Mouse (Mus musculus) erythroblast, adult 5-6 weeks (primary cell): ENCODE results near the gene Pigp. TPM values are rescaled to one million over a fixed set of nuclear protein-coding genes. Genes with fewer than 3 reads are reported as not detected.

Experiments used
- ATAC-seq: replicated peaks from 2 replicates; pipeline ENCODE4 v1.8.0; 2016; ENCODE audit warnings: moderate number of reproducible peaks, mild to moderate bottlenecking, moderate TSS enrichment, inconsistent platforms; ENCODE audit not compliant: poor library complexity, low FRiP score, severe bottlenecking
- total RNA-seq, 2 experiments: library from RNA; stranded (forward) in 1 of 2; stranded (reverse) in 1 of 2; fragments of 150-400 nt in 1 of 2; fragments of 200-764, 138-1000 nt in 1 of 2; gene quantifications; 2 replicates each; pipeline versions ENCODE4 v1.2.3 to v1.2.4; 2015 to 2017; ENCODE audit warnings: low replicate concordance in 2 of 2

Pigp gene
- total RNA-seq, 2 experiments from 2014 or later, result 5.0 to 14.2 TPM

- ATAC-seq, result no peak
Measured at GRCm38 (mm10) chr16:94326008-94326407, 45.6 kb downstream of the Pigp start.

GRCm38 (mm10) chr16:94323681-94324080 lies 48.0 kb downstream of the Pigp start:
- ATAC-seq, result no peak

GRCm38 (mm10) chr16:94320223-94320622 lies 51.4 kb downstream of the Pigp start:
- no peak for ATAC-seq

- no peak for ATAC-seq
Measured at GRCm38 (mm10) chr16:94317752-94318151, 53.9 kb downstream of the Pigp start.

GRCm38 (mm10) chr16:94315215-94315614 lies 56.4 kb downstream of the Pigp start:
- ATAC-seq, result no peak

GRCm38 (mm10) chr16:94314626-94315025 lies 57.0 kb downstream of the Pigp start:
- ATAC-seq, result no peak

- ATAC-seq, result peak; percentile 94
Measured at GRCm38 (mm10) chr16:94313229-94314030, 58.2 kb downstream of the Pigp start, which contains the start of gene Hlcs. TSS of gene Hlcs (minus strand) at chr16:94313571.

- peak; percentile 88 for ATAC-seq
Measured at GRCm38 (mm10) chr16:94312663-94313228, 58.9 kb downstream of the Pigp start.

GRCm38 (mm10) chr16:94311931-94312330 lies 59.7 kb downstream of the Pigp start:
- no peak for ATAC-seq

GRCm38 (mm10) chr16:94311416-94311815 lies 60.2 kb downstream of the Pigp start:
- no peak for ATAC-seq

GRCm38 (mm10) chr16:94309025-94309424 lies 62.6 kb downstream of the Pigp start:
- ATAC-seq, result no peak

Other genes starting within 250 kb of the Pigp start
- 0.96 and 2.1 TPM in 2 replicates for gene Hlcs, start 58.3 kb downstream of the Pigp start, total RNA-seq (2015; ENCODE audit: low replicate concordance)
- 0.94 and 2.6 TPM in 2 replicates for gene Hlcs, start 58.3 kb downstream of the Pigp start, total RNA-seq (2017; ENCODE audit: low replicate concordance)
- not detected in 2 replicates for gene Ripply3, start 43.4 kb downstream of the Pigp start, total RNA-seq (2015; ENCODE audit: low replicate concordance)
- not detected in 2 replicates for gene Ripply3, start 43.4 kb downstream of the Pigp start, total RNA-seq (2017; ENCODE audit: low replicate concordance)
- 11.9 and 13.6 TPM in 2 replicates for gene Ttc3, start 1.2 kb downstream of the Pigp start, total RNA-seq (2015; ENCODE audit: low replicate concordance)
- gene Ttc3, start 1.2 kb downstream of the Pigp start, total RNA-seq (2017; ENCODE audit: low replicate concordance), result 12.4 and 16.7 TPM in 2 replicates
- gene Vps26c, start 155.0 kb upstream of the Pigp start, total RNA-seq (2015; ENCODE audit: low replicate concordance), result 5.2 and 8.4 TPM in 2 replicates
- gene Vps26c, start 155.0 kb upstream of the Pigp start, total RNA-seq (2017; ENCODE audit: low replicate concordance), result 4.5 and 19.8 TPM in 2 replicates
- gene Dyrk1a, start 198.2 kb upstream of the Pigp start, total RNA-seq (2015; ENCODE audit: low replicate concordance), result 34.3 and 65.1 TPM in 2 replicates
- gene Dyrk1a, start 198.2 kb upstream of the Pigp start, total RNA-seq (2017; ENCODE audit: low replicate concordance), result 60.3 and 66.8 TPM in 2 replicates